Mouse (Mus musculus) left cerebral cortex, adult 8-10 months (tissue): Measurements from ENCODE around the gene Alad. TPM values are rescaled to one million over a fixed set of nuclear protein-coding genes. Genes with fewer than 3 reads are reported as not detected.
A peak's percentile ranks its signal among the peaks of the same experiment; 100 is the strongest.

ENCODE experiments used
- DNase-seq, 2 experiments: peaks; one replicate each; pipeline ENCODE4 v3.0.0; 2022; ENCODE audit warnings: low spot score in 2 of 2
- total RNA-seq, 4 experiments: library from RNA; stranded (reverse); gene quantifications; 2 replicates each; pipeline ENCODE4 v1.2.4; 2022

Alad gene
- total RNA-seq, 4 experiments from 2014 or later, result 35.5 to 39.6 (median 36.9) TPM

DNA sequence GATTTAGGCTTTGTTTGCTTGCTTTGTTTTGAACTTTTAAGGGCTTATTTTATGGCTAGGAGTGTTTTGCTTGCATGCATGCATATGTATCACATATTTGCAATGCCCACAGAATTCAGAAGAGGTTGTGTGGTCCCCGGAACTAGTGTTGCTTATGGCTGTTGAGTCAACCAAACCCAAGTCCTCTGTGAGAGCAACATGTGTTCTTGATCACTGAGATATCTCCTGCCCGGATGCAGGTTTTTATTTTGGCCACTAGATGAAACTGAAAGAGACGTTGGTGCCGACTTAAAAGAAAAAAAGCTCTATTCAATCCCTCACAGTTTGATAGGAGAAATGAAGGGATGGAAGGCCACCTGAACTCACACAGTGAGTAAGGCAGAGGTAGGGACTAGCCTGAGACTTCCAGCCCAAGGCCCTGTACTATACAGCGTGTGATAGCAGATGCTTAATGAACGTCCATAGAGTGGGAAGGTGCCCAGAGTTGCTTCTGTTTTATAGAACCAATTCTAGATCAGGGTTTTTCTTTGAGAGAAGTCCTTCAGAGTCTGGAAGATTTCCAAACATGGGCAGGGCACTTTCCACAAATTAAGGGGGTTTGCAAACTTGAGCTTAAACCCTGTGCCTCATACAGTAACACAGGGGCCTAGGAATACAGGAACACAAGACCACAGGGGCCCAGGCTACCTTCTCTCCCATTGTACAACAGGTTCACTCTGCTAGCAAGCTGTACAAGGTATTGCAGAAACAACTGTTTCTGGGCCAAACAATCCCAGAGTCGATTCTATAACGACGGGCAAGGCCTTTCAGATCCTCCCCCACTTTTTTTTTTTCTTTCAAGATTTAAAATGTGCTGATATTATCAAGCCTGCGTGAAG, 1.9 kb downstream of the Alad start:
- DNase-seq, result no peak

DNA sequence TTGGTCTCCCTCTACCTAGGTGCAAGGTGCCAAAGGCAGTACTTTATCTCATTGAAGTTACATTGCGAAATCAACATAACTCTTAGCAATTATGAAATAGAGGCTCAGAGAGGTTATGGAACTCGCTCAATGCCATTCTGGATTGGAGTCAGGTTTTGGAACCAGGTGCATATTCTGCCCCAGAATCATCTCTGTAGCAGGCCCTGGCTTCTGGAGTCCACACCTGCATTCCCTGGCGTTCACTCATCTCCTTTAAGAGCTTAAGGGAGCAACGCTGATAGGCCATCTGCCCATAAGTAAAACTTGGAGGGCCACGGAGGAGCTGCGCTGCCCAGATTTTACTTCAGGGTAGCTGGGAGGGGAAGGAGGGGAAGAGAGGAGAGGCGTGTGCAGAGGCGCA, 2.7 kb downstream of the Alad start:
- DNase-seq, result no peak

DNA sequence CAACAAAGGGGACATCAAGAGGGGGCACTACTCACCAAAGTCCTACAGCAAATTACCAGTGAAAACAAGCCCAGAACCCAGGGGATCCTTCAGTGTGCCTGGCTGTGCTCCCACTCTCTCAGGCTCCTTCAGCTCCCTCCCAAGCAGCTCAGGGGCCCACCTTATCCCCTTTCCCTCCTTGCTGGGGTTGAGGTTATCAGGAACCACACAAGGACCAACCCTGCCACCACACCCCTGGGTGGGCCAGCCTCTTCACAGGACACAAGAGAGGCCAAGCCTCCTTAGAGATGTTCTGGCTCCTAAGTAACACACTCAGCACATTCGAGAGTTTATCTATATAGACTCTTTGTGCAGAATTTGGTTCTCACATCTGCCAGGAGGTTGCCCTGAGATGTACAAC, 3.1 kb downstream of the Alad start:
- no peak for DNase-seq

DNA sequence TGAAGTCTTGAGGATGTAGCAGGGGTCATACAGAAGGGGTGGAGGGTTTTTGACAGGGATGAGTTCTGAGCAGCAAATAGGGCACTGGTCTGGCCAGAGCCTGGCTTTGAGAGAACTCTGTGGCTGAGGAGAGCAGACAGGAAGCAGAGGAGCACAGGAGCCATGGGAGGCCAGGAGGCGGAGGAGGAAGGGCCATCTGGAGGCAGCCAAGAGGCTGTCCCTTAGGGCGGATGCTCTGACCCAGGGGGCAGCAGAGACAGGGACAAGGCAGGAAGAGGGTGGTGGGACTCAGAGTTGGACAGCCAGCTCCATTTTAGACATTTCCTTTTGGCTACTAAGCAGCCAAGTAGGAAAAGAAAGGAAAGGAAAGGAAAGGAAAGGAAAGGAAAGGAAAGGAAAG, 3.6 kb downstream of the Alad start:
- DNase-seq, result no peak

GRCm38 (mm10) chr4:62515490-62515889, 4.2 kb downstream of the Alad start:
- no peak for DNase-seq

DNA sequence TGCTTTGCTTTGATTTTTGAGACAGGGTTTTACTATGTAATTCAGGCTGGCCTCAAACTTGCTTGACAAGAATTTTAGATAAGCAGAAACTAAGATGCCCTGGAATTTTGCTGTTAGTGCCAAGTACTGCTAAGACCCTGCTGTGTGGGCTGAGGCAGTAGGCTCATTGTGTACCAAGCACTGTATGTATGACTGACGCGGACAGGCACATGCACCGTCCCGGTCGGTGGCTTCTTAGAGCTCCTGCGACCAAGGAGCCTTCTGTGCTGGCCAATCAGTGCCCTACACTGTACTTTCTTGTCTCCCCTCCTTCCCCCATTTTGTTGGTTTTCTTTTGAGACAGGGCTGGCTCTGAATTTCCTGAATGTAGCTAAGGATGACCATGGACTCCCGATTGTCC, 4.7 kb downstream of the Alad start:
- DNase-seq, result no peak

GRCm38 (mm10) chr4:62513998-62514506, 5.7 kb downstream of the Alad start:
- DNase-seq, result no peak

DNA sequence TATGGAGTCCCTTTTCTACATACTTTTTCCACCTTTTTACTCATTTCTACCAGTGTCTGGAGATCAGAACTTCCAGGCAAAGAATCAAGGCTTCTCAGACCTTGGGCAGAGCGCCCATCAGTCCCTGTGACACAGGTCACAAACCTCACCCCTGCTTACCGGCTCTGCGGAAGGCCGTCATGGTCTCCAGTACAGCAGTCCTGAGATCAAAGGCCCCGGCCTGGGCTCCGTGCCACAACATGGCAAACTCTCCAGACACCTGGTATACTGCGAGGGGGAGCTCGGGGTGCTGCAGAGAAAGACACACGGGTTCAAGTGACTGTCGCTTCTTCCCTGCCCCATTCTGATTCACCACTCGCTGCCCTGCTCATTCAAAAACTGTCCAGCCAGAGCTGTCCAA, 9.8 kb downstream of the Alad start:
- no peak for DNase-seq

GRCm38 (mm10) chr4:62508839-62509238, 10.9 kb downstream of the Alad start:
- DNase-seq, result no peak

GRCm38 (mm10) chr4:62506798-62507197, 12.9 kb downstream of the Alad start:
- no peak for DNase-seq

- DNase-seq, result no peak
Observed at GRCm38 (mm10) chr4:62505991-62506390, 13.7 kb downstream of the Alad start.

- no peak for DNase-seq
Observed at GRCm38 (mm10) chr4:62503374-62503970, 16.2 kb downstream of the Alad start, which contains the start of gene Hdhd3. Gene Hdhd3 (minus strand): TSS chr4:62503467.

DNA sequence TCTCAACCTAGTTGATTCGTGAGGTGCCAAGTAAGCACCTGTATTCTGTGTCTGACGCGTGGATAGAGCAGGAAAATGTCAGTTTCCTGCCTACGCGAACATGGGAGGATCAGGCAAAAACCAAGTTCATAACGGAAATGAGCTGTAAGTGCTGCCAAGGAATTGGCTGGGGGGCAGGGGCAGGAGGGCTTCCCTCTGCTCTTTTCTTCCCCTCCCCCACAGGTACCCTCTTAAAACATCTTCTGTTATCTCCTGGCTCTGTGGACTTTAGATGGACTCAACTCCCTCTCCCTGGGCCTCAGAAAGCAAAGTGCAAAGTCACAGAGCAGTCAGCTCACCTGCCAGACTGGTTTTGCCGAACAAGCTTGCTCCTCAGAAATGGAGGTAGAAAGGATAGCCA, 16.7 kb downstream of the Alad start:
- DNase-seq, result no peak

GRCm38 (mm10) chr4:62501964-62502732, 17.6 kb downstream of the Alad start:
- DNase-seq, result peak; percentile 81 to 87

GRCm38 (mm10) chr4:62501534-62501933, 18.2 kb downstream of the Alad start:
- no peak for DNase-seq

DNA sequence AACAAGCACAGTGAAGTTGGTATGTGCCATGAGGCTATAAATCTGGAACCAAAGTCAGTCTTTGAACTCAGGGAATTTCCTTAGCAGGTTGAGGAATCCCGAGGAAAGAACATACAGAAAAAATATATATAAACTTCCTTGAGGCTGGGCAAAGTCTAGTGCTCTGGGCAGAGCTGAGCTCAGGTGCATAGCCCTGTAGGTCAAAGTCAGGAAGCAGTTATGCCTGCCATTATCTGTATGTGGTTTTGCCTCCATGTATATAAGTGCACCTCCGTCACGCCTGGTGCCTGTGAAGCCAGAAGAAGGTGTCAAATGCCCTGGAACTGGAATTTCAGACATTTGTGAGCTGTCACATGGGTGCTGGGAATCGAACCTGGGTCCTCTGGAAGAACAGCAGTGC, 18.9 kb downstream of the Alad start:
- DNase-seq, result no peak

- DNase-seq, result peak in 1 of 2 experiments; percentile 86
Observed at GRCm38 (mm10) chr4:62496815-62497214, 22.9 kb downstream of the Alad start.

DNA sequence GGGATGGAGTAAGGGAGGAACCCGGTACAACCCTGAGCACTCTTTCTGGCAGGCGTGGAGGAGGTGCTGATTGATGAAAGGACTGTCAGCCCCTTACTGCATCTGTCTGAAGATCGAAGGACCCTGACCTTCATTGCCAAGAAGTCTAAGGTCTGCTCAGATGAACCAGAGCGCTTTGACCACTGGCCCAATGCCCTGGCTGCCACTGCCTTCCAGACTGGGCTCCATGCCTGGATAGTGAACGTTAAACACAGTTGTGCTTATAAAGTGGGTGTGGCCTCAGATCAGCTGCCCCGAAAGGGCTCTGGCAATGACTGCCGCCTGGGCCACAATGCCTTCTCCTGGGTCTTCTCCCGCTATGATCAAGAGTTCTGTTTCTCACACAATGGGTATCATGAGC, 23.8 kb downstream of the Alad start:
- no peak for DNase-seq

- no peak for DNase-seq
Observed at GRCm38 (mm10) chr4:62494230-62494629, 25.5 kb downstream of the Alad start.

DNA sequence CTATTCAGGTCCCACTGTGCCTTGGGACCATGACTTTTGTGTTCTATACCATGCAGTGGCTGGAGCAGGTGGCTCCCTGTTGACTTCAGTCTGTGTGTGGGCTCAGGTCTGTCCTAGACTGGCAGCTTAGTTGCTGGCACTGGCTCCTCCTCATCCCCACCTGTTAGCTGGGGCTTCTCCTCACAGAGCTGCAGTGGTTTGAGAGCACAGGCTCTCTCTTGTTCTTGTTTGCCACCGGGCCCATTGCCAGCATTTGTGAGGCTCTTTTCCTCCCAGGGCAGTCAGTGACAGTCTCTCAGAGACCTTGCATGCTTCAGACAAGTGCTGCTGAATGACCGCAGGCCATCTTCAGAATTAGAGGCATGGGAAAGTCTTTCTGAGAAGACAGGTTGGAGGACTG, 27.0 kb downstream of the Alad start:
- no peak for DNase-seq

- DNase-seq, result no peak
Observed at GRCm38 (mm10) chr4:62487914-62488313, 31.8 kb downstream of the Alad start.

GRCm38 (mm10) chr4:62487172-62487571, 32.5 kb downstream of the Alad start:
- DNase-seq, result no peak
